Mouse (Mus musculus): ENCODE results near the gene Foxf1.

Gene Foxf1

GRCm38 (mm10) chr8:121130522-121130921 is 46.3 kb downstream of the Foxf1 start:
- DNase-seq: no peak

GRCm38 (mm10) chr8:121132961-121133513 is 48.9 kb downstream of the Foxf1 start:
- no peak for DNase-seq

- no peak for DNase-seq
These were observed 49.9 kb downstream of the Foxf1 start for GRCm38 (mm10) chr8:121134102-121134501.

GRCm38 (mm10) chr8:121134512-121134911 is 50.3 kb downstream of the Foxf1 start:
- DNase-seq: no peak

- DNase-seq: no peak
These were observed 52.7 kb downstream of the Foxf1 start for GRCm38 (mm10) chr8:121136856-121137255.

All from cerebellum, adult 18-20 months (tissue).